Mouse (Mus musculus) monocyte, adult 5-6 weeks (primary cell): ENCODE data around the gene Prpf8. TPM values are rescaled to one million over a fixed set of nuclear protein-coding genes. Genes with fewer than 3 reads are reported as not detected.
"Not testable (repeated sequence)": the region's sequence is repeated elsewhere in the genome, so short reads cannot be mapped to it uniquely, and the experiment has no call there.

Source experiments
- ATAC-seq: fragments of 153-309, 156-312 bp; replicated peaks from 2 replicates; pipeline ENCODE4 v1.8.0; 2017; ENCODE audit warnings: mild to moderate bottlenecking; ENCODE audit not compliant: low TSS enrichment, insufficient number of reproducible peaks, severe bottlenecking, poor library complexity, low FRiP score
- total RNA-seq: library from RNA; stranded (forward); fragments of 200-1000, 200-491, 200-594 nt; gene quantifications from 3 replicates; pipeline ENCODE4 v1.2.3, GENCODE M21; 2017

Gene Prpf8
- total RNA-seq, 1 experiment from 2014 or later: 65.5 TPM

DNA sequence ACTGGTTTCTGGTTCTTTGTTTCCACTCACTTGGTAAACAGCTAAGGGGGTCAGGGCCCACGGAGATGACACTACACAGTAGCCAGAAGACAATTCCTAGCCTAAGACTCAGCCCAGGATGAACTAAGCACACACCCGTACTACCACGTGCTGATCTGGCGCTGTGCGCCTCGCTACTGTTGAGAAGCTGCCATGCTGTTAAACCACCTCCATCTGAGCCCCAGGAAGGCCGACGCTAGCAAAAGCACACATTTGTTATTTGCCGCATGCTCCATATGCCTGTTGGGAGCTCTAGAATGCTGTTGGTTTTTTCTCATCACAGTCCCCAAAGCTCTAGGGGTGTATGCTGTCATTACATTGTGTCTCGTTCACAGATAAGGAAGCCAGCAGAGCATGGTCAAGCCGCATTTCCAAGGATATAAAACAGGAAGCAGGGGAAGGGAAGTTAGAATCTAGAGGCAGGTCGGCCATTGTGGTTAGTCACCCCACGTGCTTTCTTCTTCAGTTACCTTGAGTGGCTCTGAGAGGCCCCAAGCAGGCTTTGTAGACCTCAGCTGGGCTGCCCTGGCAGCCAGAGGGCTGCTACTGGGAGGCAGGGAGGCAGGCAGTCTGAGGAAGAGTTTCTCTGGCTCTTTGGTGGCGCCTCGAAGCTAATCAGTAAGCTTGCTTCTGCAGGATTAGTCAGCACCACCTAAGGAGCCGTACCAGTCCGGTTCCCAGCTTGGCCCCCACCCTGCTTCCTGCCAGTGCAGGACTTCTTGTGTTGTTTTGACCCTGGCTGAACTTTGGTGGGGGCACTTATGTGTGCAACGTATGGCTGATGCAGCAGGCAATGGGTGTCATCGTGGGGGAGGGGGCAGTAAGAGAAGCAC lies 54.3 kb downstream of the Prpf8 start:
- peak; percentile 93 for ATAC-seq

DNA sequence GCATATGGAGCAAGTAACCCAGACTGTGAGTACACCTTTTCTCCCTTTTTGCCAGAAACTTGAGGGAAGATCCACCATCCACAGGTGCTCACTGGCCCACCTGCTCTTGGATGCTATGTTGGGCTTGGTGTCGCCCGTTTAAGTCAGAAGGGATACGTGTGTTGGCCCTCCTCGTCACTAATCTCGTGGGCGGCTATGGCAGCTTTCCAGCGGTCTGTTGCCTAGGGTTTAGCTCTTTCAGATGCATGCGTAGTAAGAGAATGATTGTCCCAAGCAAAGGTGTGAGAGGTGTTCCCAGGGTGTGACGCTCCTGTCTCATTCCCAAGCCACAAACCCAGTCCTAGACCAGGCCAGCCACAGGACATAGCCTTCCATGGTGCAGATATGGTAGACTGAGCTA lies 58.1 kb downstream of the Prpf8 start:
- no peak for ATAC-seq

DNA sequence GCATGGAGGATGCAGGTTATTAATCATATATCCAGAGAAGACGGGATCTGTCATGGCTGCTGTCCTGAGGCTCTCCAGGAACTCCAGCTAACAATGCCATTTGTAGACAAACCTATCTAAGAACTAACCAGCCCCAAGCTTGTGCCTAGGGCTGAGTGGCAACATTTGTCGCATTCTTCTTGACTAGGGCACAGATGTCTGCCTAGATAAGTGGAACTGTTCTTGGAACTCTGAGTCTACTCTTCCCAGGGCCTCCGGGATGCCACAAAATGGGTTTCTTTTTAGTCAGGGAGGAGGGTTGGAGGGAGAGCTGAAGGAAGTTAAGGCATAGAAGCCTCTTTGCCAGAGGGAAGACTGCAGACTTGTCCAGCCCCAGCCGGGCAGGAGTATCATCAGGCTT lies 59.4 kb downstream of the Prpf8 start:
- no peak for ATAC-seq

DNA sequence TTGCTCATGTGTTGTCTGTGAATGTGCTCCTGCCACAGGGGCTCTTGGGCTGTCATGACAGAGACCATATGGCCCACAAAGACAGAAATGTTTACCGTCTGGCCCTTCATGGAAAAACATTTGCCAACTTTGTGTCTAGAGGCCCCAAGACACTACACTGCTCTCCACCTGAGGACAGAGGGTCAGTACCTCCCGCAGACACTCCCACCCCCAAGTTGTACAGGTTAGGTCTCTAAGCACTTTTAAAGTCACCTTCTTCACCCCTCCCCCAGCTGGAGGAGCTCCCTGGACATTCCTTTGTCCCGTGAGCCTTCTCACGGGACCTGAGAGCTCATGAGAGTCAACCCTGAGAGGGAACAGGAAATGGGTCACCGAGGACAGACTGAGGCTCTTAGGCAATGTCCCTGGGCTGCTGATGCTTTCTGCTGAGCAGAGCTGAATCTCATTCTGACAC lies 63.1 kb downstream of the Prpf8 start:
- ATAC-seq: peak; percentile 82

DNA sequence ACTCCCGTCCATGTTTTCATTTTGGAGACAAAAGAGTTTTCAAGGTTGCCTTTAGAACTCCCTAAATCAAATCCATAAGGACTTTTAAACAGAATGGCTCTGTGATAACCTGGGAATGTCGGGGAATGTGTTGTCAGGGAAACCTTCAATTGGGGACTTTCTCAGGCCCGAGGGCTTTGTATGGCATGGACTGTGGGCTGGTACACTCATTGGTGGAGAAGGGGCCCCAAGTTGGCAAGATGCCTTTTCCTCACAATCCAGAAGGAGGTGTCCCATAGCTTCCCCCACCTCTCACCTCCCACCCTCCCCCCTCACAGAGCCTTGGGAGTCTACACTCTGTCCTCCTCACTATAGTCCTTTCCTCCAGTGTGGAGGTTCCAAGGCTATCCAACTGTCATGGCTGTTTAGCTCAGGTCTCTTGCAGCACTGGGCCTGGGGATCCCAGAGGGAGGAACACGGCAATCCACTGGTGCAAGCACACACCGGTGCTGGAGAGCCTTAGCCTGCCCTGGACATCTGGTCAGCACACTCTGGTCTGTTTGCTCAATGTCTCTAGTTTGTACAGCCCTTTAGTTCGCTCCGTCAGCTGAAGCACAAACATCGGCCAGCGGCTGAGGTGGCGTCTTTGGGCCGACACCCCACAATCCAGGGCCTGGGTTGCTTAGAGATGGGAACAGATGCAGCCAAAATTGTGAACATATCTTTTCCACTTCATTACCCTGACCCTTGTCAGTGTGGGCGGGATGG lies 63.8 kb downstream of the Prpf8 start:
- ATAC-seq: no peak

DNA sequence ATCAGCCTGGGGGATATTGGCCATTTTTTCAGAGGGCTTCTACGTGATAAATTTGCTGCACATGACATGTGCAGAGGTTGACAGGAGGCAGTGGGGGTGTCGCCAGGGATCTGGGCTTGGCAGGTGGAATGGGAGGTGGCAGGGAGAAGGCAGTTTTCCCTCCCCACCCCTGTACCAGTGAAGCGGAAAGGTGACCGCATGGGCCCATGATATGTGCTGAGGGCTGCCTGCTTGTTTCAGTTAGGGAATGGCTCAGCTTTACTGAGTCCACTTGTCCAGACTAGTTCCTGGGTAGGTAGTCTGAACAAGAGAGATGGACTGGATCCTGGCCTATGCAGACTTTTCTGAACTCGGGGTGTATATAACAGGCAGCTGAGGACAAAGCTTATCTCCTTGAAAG lies 64.7 kb downstream of the Prpf8 start:
- ATAC-seq: no peak

DNA sequence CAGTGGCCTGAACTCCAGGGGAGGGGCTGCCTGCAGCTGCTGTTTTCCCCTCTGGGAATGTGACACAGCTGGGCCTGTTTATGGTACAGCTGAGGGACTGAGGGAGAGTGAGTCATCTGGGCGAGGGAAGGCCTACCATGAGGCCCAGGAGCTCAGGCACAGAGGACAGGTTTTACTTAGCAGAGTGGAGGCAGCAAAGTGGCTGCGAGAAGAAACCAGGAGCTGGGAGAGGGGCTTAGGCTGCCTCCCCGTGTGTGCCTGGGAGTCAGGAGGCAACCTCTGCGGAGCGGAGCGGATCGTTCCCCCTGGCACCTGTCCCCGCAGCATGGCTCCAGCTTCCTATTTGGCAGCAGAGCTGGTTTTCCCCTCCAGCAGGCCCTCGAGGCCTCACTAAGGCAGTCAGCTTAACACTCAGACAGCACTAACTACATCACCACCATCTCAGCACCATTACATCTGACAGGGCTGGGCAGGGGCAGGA lies 65.4 kb downstream of the Prpf8 start:
- ATAC-seq: no peak

DNA sequence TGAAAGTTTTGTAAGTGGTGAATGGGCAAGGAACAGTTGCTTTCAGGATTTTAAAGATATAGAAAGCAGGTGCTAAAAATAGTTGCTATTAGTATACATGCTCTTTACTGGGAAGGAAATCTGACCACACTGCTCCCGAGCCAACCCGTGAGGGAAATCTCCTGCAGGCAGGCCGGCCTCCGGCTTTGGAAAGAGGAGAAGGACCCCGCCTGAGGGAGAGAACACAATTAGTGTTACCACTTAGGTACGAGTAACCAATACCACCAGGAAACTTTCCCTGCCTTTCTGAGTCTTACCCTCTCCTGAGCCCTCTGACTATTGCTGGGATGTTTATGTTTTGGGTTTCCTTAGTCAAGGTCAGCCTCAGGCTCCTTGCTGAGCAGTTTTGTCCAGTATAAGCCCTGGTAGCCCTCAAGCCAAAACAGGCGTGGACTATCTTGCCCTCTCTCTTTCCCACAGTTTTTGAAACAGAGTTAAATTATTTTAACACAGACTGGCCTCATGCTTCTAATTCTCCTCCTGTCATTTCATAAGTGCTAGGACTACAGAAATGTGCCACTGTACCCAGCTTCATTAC lies 66.4 kb downstream of the Prpf8 start:
- ATAC-seq: no peak

DNA sequence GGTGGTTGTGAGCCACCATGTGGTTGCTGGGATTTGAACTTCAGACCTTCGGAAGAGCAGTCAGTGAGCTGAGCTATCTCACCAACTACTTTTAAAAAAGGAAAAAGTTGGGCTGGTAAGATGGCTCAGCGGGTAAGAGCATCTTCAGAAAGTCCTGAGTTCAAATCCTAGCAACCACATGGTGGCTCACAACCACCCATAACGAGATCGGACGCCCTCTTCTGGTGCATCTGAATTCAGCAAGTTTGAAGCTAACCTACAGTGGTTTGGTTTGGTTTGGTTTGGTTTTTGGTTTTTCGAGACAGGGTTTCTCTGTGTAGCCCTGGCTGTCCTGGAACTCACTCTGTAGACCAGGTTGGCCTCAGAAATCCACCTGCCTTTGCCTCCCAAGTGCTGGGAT lies 69.4 kb downstream of the Prpf8 start:
- ATAC-seq: not testable (repeated sequence)

DNA sequence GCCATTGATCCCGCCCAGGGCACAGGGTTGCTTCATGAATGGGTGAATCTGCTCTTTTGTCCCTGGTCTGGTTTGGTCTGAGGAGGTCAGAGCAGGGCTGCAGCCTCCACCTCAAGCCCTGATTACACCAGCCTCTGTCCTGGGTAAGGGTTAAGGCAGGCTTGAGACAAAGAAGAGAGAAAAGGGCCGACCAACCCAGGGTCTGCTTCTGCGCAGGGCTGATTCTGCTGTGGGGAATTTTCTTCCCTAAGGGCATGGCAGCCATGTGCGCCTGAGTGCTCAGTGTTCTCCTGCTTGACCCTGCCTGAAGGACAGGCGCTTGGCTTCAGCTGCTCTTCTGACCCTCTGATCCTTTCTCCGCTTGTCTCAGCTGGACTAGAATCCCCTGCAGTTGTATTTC lies 70.5 kb downstream of the Prpf8 start:
- ATAC-seq: no peak

DNA sequence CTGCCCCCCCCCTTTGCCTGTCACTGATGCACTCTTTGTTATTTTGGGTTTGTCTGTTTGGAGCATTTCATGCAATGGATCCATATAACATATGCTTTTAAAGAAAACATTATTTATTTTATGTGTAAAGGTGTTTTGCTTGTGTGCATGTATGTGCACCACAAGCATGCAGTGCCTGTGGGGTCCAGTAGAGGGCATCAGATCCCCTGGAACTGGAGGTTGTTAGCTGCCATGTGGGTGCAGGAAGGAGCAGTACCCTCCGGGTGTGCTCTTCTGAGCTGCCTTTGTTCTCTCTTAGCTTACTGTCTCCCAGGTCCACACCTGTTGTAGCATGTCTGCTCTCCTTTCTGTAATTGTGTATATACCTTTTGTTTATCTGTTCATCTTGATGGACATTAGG lies 71.5 kb downstream of the Prpf8 start:
- ATAC-seq: peak; percentile 45; the same call in 1 of the 2 replicates

Other genes with a start within 250 kb of the Prpf8 start
- gene Rpa1, start 138.5 kb upstream of the Prpf8 start, total RNA-seq: 80.4 to 103 TPM (median 85.0 TPM) in 3 replicates
- 11.4 to 20.4 TPM (median 12.6 TPM) in 3 replicates for gene Smyd4, start 138.4 kb upstream of the Prpf8 start, total RNA-seq
- gene Serpinf1, start 64.1 kb upstream of the Prpf8 start, total RNA-seq: not detected in 3 replicates
- gene Serpinf2, start 47.2 kb upstream of the Prpf8 start, total RNA-seq: 0.19 TPM in 1 of 3 replicates, not detected in the others
- gene Wdr81, start 32.1 kb upstream of the Prpf8 start, total RNA-seq: 15.9 to 17.9 TPM (median 16.5 TPM) in 3 replicates
- gene Tlcd2, start 25.1 kb upstream of the Prpf8 start, total RNA-seq: 1.0 to 8.1 TPM (median 1.3 TPM) in 3 replicates
- gene Rilp, start 23.3 kb downstream of the Prpf8 start, total RNA-seq: 3.7 to 7.0 TPM (median 4.9 TPM) in 3 replicates
- gene Scarf1, start 26.7 kb downstream of the Prpf8 start, total RNA-seq: 1.6 TPM in 2 of 3 replicates, not detected in the other
- gene Slc43a2, start 44.9 kb downstream of the Prpf8 start, total RNA-seq: 33.3 to 44.2 TPM (median 36.6 TPM) in 3 replicates
- 113 to 174 TPM (median 147 TPM) in 3 replicates for gene Pitpna, start 101.3 kb downstream of the Prpf8 start, total RNA-seq
- 68.4 to 82.5 TPM (median 80.2 TPM) in 3 replicates for gene Inpp5k, start 144.2 kb downstream of the Prpf8 start, total RNA-seq
- gene Myo1c, start 163.7 kb downstream of the Prpf8 start, total RNA-seq: 93.0 to 115 TPM (median 97.0 TPM) in 3 replicates
- gene Crk, start 192.4 kb downstream of the Prpf8 start, total RNA-seq: 101 to 126 TPM (median 121 TPM) in 3 replicates
- 136 to 226 TPM (median 205 TPM) in 3 replicates for gene Ywhae, start 246.1 kb downstream of the Prpf8 start, total RNA-seq